Mouse (Mus musculus) midbrain, embryonic 11.5 days (tissue): ENCODE results near the gene Pde4b. TPM values are rescaled to one million over a fixed set of nuclear protein-coding genes. Genes with fewer than 3 reads are reported as not detected.

Experiments used
- ATAC-seq: fragments of 200-750 bp; cut with Nextera tagmentation; 2 replicates; pipeline ENCODE4 v1.8.0; 2017; ENCODE audit warnings: moderate TSS enrichment, moderate library complexity; ENCODE audit not compliant: low FRiP score
- DNase-seq: peaks from one replicate; pipeline ENCODE4 v3.0.0; 2015; ENCODE audit warnings: low spot score; ENCODE audit errors: missing footprints
- H3K27ac ChIP-seq: fragments of 300-500 bp; sonication (generic); 2 replicates; pipeline ENCODE4 v1.5.1; 2014; ENCODE audit warnings: low read depth, low read length
- H3K27me3 ChIP-seq: fragments of 300-500 bp; sonication (generic); 2 replicates; pipeline ENCODE4 v1.6.1; 2014; ENCODE audit warnings: mild to moderate bottlenecking, low read length, moderate library complexity, mixed read lengths; ENCODE audit not compliant: control insufficient read depth, insufficient read depth
- H3K36me3 ChIP-seq: fragments of 300-500 bp; sonication (generic); 2 replicates; pipeline ENCODE4 v1.6.1; 2014; ENCODE audit warnings: mild to moderate bottlenecking, low read length, moderate library complexity, mixed read lengths; ENCODE audit not compliant: control insufficient read depth, insufficient read depth
- H3K4me1 ChIP-seq: fragments of 300-500 bp; sonication (generic); 2 replicates; pipeline ENCODE4 v1.6.1; 2014; ENCODE audit warnings: low read length; ENCODE audit not compliant: control insufficient read depth, insufficient read depth
- H3K4me2 ChIP-seq: fragments of 300-500 bp; sonication (generic); 2 replicates; pipeline ENCODE4 v1.6.1; 2014; ENCODE audit warnings: mild to moderate bottlenecking, moderate library complexity
- H3K4me3 ChIP-seq: fragments of 300-500 bp; sonication (generic); 2 replicates; pipeline ENCODE4 v1.5.1; 2014; ENCODE audit warnings: low read depth, low read length
- H3K9ac ChIP-seq: fragments of 300-500 bp; sonication (generic); 2 replicates; pipeline ENCODE4 v1.6.1; 2014; ENCODE audit warnings: low read length
- H3K9me3 ChIP-seq: fragments of 300-500 bp; sonication (generic); 2 replicates; pipeline ENCODE4 v1.6.1; 2016; ENCODE audit warnings: low read length; ENCODE audit not compliant: control insufficient read depth
- WGBS: fragments of 180-500 bp; shearing (Covaris S2); extraction: QIAGEN DNeasy Blood & Tissue Kit; methylation state at CpG from one replicate; pipeline ENCODE4 v1.1.7; 2014; 5-methylcytosine and 5-hydroxymethylcytosine counted together
- polyA plus RNA-seq: library from polyadenylated mRNA; unstranded; fragments of >200 nt; fragmentation: Nextera tagmentation; extraction: Ambion mirVana; gene quantifications from 2 replicates; pipeline ENCODE4 v1.2.1, GENCODE M21; 2014

The Pde4b gene
- polyA plus RNA-seq, 1 experiment from 2014 or later: 7.5 TPM

DNA sequence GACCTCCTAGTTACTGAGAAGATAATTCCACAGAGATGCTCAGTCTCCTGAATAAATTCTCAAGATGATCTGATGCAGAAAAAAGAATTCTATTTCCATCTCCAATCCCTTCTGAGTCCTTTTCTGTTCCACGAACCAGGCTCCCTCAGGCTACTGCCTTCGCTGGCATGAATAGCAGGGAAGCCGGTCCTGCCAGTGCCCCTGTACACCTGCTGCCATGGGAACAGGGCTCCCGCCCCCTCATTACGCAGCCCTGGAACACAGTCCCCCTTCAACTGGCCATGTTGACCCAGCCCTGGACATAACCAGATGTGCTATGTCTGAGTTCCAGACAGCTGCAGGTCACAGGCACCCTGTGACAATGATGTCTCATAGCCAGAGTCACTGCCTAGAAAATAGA, 535.6 kb downstream of the Pde4b start:
- peaks cover 2% of the 10 kb centered on the region; the same call in 1 of the 2 replicates for H3K4me1 ChIP-seq
- H3K36me3 ChIP-seq: no peaks in the 10 kb centered on the region
- H3K27ac ChIP-seq: no peak overlapping the region
- WGBS: 76% methylated on average over 5 of the region's 5 CpGs
- H3K9me3 ChIP-seq: no peaks in the 10 kb centered on the region
- ATAC-seq: no peak
- no peak overlapping the region for H3K9ac ChIP-seq
- H3K4me3 ChIP-seq: no peak overlapping the region
- DNase-seq: no peak
- H3K27me3 ChIP-seq: no peaks in the 10 kb centered on the region
- H3K4me2 ChIP-seq: no peak overlapping the region

DNA sequence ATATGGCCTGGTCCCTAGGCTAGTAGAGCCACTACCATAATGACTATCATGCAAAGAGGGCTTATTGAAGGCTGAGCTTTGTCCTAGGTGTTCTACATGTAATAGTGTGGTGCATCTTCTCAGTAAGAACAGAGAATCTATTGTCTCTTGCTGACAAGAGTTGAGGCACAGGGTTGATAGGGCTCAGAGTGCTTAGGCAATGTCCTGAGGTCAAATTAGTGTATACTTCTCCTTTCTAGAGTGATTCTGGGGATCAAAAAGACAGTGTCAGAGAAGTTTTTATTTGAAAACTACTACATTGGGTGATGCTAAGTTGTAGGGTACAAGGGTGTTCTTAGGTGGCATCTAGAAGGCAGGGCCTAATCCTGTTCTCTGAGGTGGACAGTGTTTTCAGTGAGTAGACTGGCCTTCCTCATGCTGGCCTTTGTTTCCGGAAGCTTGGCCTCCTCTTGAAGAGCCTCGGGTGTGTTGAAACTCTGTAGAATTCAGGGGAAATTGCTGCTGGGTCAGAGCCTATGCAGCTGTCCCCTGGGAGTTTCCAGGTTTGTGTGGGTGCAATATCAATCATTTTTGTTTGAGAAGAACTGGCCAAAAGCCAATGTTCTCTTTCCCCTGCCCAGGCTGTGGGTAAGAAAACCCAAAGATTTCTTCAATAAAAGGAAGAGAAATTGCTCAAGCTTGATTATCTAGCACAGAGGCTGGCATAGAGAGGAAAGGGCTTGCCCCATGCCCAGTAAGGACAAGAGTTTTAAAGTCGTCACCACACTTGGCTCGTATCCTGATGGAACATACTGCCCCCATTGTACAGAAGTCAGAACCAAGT, 536.7 kb downstream of the Pde4b start:
- Histone ChIP-seq H3K9ac (no peak overlapping the region), H3K4me1 (peaks cover 6% of the 10 kb centered on the region), H3K27ac (no peak overlapping the region), H3K4me3 (no peak overlapping the region), H3K9me3 (no peaks in the 10 kb centered on the region), H3K27me3 (no peaks in the 10 kb centered on the region), H3K4me2 (no peak overlapping the region), H3K36me3 (no peaks in the 10 kb centered on the region)
- ATAC-seq: no peak
- no peak for DNase-seq
- WGBS: 84% methylated on average over 4 of the region's 4 CpGs

DNA sequence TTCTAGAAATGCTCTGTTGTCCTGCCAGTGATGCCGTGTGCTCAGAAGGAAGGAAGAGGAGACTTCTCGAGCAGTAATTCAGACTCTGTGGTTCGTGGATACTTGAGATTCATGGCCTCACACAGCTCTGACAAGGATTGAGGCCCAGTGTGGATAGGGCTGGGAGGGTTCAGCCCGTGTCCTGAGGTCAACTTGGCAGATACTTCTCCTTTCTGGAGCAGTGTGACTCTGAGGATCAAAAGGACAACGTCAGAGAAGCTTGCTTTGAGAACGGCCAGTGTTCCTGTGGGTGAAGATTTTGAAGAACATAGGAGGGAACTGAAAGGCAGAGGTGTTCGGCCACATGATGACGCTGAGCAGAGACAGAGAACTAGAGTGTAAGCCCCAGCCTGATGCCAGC, 537.6 kb downstream of the Pde4b start:
- no peak overlapping the region for H3K4me3 ChIP-seq
- no peak overlapping the region for H3K9ac ChIP-seq
- H3K27me3 ChIP-seq: no peaks in the 10 kb centered on the region
- H3K4me1 ChIP-seq: peaks cover 6% of the 10 kb centered on the region
- no peak overlapping the region for H3K4me2 ChIP-seq
- no peak overlapping the region for H3K27ac ChIP-seq
- WGBS: 85% methylated on average over 8 of the region's 8 CpGs
- DNase-seq (no peak), ATAC-seq (no peak)
- H3K9me3 ChIP-seq: no peaks in the 10 kb centered on the region
- no peaks in the 10 kb centered on the region for H3K36me3 ChIP-seq

DNA sequence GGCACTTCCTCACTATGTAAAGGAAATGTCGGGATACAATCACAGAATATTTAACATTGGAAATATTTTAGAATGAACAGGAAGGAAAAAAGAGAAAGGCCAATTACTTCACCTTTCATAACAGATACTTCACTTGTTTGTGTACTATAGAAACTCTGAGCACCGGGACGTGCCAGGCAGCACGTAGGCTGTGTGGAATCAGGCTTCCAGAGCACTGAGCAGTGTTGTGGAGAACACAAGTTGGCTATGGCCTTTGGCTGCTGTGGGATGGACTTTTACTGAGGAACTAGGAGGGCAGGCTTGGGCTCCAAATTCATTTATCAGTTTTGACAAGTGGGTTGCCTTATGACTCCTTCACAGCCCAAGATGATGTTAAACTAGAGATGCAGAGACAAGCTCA, 540.5 kb downstream of the Pde4b start:
- WGBS: 92% methylated on average over 4 of the region's 4 CpGs
- Histone ChIP-seq H3K4me1 (peaks cover 6% of the 10 kb centered on the region), H3K9ac (no peak overlapping the region), H3K9me3 (no peaks in the 10 kb centered on the region), H3K36me3 (no peaks in the 10 kb centered on the region), H3K4me2 (no peak overlapping the region), H3K4me3 (no peak overlapping the region), H3K27me3 (no peaks in the 10 kb centered on the region), H3K27ac (peak overlapping the region; percentile 40; the same call in 1 of the 2 replicates)
- no peak for DNase-seq
- ATAC-seq: no peak

DNA sequence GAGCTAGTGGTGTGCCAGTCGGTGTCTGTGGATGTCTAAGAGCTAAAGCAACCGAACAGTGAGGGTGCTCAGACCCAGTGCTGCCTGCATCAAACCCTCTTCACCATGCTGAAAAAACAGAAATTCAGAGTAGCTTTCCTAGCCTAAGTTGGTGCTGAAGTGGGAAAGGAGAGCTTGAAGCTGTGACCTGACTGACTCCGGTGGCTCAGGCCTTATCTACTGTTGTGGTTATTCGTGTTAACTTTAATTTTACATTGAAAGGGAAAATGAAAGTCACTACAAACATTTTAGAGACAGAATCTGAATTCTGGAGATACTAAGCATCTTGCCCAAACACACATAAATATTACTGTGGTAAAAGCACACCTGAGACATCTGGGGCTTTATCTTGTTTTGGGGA, 542.3 kb downstream of the Pde4b start:
- ATAC-seq (no peak), DNase-seq (no peak)
- H3K4me1 ChIP-seq: peaks cover 6% of the 10 kb centered on the region
- no peaks in the 10 kb centered on the region for H3K36me3 ChIP-seq
- no peaks in the 10 kb centered on the region for H3K27me3 ChIP-seq
- no peak overlapping the region for H3K9ac ChIP-seq
- no peak overlapping the region for H3K27ac ChIP-seq
- no peak overlapping the region for H3K4me3 ChIP-seq
- no peaks in the 10 kb centered on the region for H3K9me3 ChIP-seq
- 90% methylated on average over 4 of the region's 4 CpGs for WGBS
- H3K4me2 ChIP-seq: no peak overlapping the region

DNA sequence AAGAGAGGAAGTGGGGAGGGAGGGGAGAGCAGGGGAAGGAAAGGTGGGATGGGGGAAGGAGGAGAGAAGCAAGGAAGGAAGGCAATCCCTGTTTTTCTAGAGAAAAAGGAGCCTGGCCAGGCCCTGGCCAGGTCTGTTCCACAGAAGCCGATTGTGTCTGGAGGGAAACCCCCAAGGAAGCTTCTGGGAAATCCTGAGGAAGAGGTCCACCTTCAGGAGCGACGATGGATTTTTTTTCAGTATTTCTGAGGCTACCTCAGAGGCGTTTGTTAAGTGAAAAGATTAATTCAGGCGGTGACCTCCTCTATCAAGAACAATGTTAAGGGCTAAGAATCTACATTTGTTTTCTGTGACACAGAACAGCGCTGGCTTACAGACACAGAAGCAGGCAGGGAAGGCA, 542.9 kb downstream of the Pde4b start:
- Histone ChIP-seq H3K4me3 (no peak overlapping the region), H3K9ac (no peak overlapping the region), H3K4me2 (no peak overlapping the region), H3K36me3 (no peaks in the 10 kb centered on the region), H3K27ac (no peak overlapping the region), H3K9me3 (no peaks in the 10 kb centered on the region), H3K4me1 (peaks cover 6% of the 10 kb centered on the region), H3K27me3 (no peaks in the 10 kb centered on the region)
- WGBS: 52% methylated on average over 6 of the region's 6 CpGs
- no peak for DNase-seq
- no peak for ATAC-seq

DNA sequence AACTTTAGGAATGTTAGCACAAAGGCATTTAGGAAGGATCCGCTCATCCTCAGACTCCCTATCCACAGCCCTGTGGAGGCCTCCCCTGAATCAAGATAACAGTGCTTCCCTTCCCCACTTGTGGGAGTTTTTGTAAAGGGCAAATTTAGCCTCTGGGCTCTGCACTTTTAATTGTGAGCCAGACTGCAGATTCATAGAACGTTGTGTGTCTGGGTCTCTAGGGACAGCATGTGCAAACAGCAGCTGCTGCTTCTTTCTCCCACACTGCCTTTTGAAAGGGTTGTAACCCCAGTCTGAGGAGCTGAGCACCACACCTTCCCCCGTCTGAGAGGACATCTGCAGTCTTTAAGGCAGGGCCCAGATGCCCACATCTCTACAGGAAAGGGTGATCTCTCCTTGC, 544.3 kb downstream of the Pde4b start:
- ATAC-seq (no peak), DNase-seq (no peak)

DNA sequence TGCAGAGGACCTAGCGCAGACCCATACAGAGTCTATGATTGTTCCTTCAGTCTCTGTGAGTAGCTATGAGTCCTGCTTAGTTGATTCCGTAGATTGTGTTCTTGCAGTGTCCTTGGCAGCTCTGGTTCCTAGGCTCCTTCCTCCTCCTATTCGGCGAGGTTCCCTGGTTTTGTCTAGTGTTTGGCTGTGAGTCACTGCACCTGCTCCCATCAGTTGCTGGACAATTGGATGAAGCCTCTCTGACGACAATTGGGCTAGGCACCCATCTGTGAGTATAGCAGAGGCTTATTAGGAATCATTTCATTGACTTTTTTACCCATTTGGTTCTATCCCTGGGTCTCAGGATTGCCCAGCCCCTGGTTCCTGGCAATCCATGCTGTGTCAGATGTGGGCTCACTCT, 545.9 kb downstream of the Pde4b start:
- H3K4me1 ChIP-seq: peaks cover 1% of the 10 kb centered on the region
- H3K9ac ChIP-seq: no peak overlapping the region
- no peaks in the 10 kb centered on the region for H3K36me3 ChIP-seq
- no peak overlapping the region for H3K4me2 ChIP-seq
- H3K9me3 ChIP-seq: no peaks in the 10 kb centered on the region
- 89% methylated on average over 5 of the region's 5 CpGs for WGBS
- H3K4me3 ChIP-seq: no peak overlapping the region
- DNase-seq (no peak), ATAC-seq (no peak)
- H3K27me3 ChIP-seq: no peaks in the 10 kb centered on the region
- H3K27ac ChIP-seq: no peak overlapping the region

More for the DNA sequence above, 544.3 kb downstream of the Pde4b start:
- H3K27me3 ChIP-seq: no peaks in the 10 kb centered on the region
- H3K36me3 ChIP-seq: no peaks in the 10 kb centered on the region
- H3K27ac ChIP-seq: no peak overlapping the region
- H3K4me1 ChIP-seq: peaks cover 6% of the 10 kb centered on the region
- H3K9ac ChIP-seq: no peak overlapping the region
- no peaks in the 10 kb centered on the region for H3K9me3 ChIP-seq
- H3K4me2 ChIP-seq: no peak overlapping the region
- 56% methylated on average over 3 of the region's 3 CpGs for WGBS
- H3K4me3 ChIP-seq: no peak overlapping the region

DNA sequence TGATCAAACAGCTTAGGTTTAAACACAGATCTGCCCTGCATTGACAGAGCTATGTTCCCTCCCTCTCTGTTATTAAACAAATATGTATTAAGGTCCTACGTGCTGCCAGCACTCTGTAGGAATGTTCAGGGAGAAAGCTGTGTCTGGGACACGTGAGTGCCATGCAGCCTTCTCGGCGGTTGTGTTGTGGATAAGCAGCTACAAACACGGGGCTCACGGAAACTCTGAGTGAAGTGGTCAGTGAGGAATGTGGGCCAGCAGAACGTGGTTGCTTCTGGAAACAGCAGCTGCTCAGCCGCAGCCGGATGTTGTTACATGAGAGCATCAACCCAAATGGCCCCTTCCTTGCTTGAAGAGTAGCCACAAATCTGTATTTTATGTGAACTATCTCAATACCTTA, 547.9 kb downstream of the Pde4b start:
- Histone ChIP-seq H3K4me1 (no peaks in the 10 kb centered on the region; the same call in 1 of the 2 replicates), H3K36me3 (no peaks in the 10 kb centered on the region), H3K4me2 (no peak overlapping the region), H3K27ac (no peak overlapping the region), H3K27me3 (no peaks in the 10 kb centered on the region), H3K4me3 (no peak overlapping the region), H3K9me3 (no peaks in the 10 kb centered on the region), H3K9ac (no peak overlapping the region)
- 78% methylated on average over 9 of the region's 9 CpGs for WGBS
- ATAC-seq (no peak), DNase-seq (no peak)
